Mouse (Mus musculus): ENCODE measurements around the gene Tox3. TPM values are rescaled to one million over a fixed set of nuclear protein-coding genes. Genes with fewer than 3 reads are reported as not detected.

Tox3 gene
- polyA plus RNA-seq, 1 experiment from 2014 or later: 10.0 TPM

DNA sequence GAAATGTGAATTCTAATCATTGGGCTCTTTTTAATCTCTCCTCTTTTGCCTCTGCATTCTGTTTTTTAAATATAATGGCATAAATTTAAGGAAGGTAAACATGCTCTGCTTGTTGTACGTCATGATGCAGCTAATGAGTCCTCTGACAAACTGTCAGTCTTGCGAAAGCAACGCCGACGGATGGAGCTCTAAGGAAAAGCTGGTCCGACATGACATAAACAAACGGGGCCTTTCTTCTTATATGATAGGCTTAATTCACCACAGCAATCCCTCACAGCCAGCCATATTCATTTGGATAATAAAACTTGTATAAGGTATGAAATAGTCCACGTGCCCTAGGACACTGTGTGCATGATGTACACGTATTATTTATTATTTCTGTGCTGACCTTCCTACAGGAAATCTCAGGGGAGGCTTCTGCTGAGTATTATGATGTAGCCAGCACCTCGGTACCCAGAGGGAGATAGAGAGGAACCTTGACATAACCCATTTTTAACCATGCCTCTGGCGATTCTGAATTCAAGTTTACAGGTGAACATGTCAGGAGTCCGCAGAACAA, 80.4 kb downstream of the Tox3 start:
- ATAC-seq (ENCODE audit: extremely low read depth, insufficient number of reproducible peaks, low FRiP score, low TSS enrichment): no peak

DNA sequence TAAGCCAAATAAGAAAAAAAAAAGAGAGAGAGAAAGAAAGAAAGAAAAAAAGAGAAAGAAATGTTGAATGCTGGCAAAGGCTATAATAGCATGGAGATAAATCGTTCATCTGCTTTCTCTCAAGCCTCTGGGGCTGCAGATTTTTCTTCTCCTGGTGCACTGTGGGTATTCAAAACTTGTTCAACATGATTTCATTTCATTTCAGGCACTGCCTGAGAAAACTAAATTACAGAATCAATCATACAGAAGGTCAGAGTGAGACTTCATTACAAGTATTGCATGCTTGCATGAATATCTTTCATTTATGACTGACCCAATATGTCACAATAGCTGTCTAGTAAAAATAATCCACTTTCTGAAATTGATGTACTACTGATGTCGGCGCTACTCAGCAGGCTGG, 81.2 kb downstream of the Tox3 start:
- Histone ChIP-seq H3K4me3 (no peak overlapping the region), H3K9ac (no peak overlapping the region), H3K27ac (replicated peaks) (no peak overlapping the region), H3K36me3 (peaks cover 10% of the 10 kb centered on the region), H3K9me3 (no peaks in the 10 kb centered on the region), H3K4me2 (no peak overlapping the region), H3K4me1 (no peaks in the 10 kb centered on the region), H3K27me3 (replicated peaks) (no peaks in the 10 kb centered on the region)
- ATAC-seq (ENCODE audit: extremely low read depth, insufficient number of reproducible peaks, low FRiP score, low TSS enrichment): no peak
- WGBS: 73% methylated on average over 3 of the region's 3 CpGs

More for the DNA sequence above, 80.4 kb downstream of the Tox3 start:
- Histone ChIP-seq H3K4me1 (no peaks in the 10 kb centered on the region), H3K27ac (replicated peaks) (no peak overlapping the region), H3K36me3 (peaks cover 10% of the 10 kb centered on the region), H3K4me2 (no peak overlapping the region), H3K9ac (no peak overlapping the region), H3K27me3 (replicated peaks) (no peaks in the 10 kb centered on the region), H3K9me3 (no peaks in the 10 kb centered on the region), H3K4me3 (no peak overlapping the region)
- WGBS: 69% methylated on average over 12 of the region's 12 CpGs

DNA sequence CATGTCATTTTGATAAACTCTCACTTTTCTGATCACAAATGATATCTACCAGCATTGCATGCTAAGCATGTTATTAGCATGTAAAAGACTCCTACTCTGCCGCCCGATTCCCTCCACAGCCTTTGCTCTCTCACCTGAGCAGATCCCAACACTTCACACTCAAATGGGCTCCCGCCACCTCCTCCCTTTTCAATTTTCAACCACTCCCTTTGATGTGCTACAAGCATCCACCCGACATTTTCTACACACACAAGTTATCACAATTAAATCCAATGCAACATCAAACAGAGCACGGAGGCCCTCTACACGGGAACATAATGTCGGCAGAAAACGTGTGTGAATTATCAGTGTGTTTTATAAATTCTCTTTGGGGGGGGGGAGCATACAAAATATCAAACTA, 81.9 kb downstream of the Tox3 start:
- no peak overlapping the region for H3K4me2 ChIP-seq
- H3K9me3 ChIP-seq: no peaks in the 10 kb centered on the region
- H3K27ac ChIP-seq (replicated peaks): no peak overlapping the region
- no peak overlapping the region for H3K9ac ChIP-seq
- 77% methylated on average over 8 of the region's 8 CpGs for whole genome bisulfite sequencing
- H3K4me1 ChIP-seq: no peaks in the 10 kb centered on the region
- H3K27me3 ChIP-seq (replicated peaks): no peaks in the 10 kb centered on the region
- peaks cover 7% of the 10 kb centered on the region for H3K36me3 ChIP-seq
- no peak for ATAC-seq (ENCODE audit: extremely low read depth, insufficient number of reproducible peaks, low FRiP score, low TSS enrichment)
- no peak overlapping the region for H3K4me3 ChIP-seq

DNA sequence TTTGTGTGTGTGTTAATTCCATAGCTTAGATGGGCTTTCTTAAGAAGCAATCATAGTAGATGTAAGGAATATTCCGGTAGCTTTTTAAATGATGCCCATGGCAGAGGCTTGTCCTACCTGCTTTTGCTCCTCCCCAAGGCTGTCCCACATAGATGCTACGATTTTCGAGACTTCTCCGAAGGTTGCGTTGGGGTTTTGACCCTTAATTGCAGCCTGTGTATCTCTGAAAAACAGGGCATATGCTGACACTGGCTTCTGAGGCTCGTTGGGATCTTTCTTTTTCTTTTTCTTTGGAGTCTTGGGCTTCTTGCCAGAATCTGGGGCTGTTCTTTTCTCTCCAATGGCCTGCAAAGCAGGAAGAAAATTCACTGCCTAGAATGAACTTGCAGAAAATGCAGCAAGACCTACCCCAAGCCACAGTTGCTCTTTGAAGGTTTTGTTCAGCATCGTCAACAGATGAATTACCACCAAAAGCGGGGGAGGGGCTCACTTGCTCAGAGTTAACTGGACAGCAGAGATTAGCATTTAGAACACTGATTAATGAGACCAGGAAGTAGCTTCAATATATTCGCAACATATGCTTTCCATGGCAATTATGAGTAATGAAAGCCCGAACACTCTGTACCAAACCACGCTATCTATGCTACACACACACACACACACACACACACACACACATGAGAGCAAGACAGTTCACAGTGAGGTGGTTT, 93.8 kb downstream of the Tox3 start:
- Histone ChIP-seq H3K4me2 (no peak overlapping the region), H3K27ac (replicated peaks) (no peak overlapping the region), H3K36me3 (peaks cover 62% of the 10 kb centered on the region), H3K9me3 (no peaks in the 10 kb centered on the region), H3K9ac (no peak overlapping the region), H3K27me3 (replicated peaks) (no peaks in the 10 kb centered on the region), H3K4me1 (no peaks in the 10 kb centered on the region; the same call in 1 of the 2 replicates), H3K4me3 (no peak overlapping the region)
- ATAC-seq (ENCODE audit: extremely low read depth, insufficient number of reproducible peaks, low FRiP score, low TSS enrichment): no peak
- WGBS: 74% methylated on average over 11 of the region's 11 CpGs

DNA sequence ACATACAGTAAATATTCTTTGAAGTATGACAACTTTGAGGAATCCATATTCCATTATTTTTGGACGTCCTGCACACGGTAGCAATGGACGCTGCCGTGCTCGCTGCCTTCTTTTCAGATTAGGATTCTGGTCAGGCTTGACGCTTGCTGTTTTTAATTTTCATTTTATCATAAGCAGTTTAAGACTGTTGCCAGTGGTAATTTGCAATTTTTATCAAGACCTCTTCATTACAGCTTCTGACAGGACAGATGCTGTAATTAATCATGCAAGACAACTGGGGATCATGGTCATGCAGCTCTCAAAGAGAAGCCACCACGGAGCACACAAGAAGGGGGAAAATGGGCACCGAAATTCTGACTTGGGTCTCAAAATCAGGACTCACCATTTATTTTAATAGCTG, 101.8 kb downstream of the Tox3 start:
- Histone ChIP-seq H3K9me3 (no peaks in the 10 kb centered on the region), H3K4me2 (no peak overlapping the region), H3K27ac (replicated peaks) (no peak overlapping the region), H3K27me3 (replicated peaks) (no peaks in the 10 kb centered on the region), H3K9ac (no peak overlapping the region), H3K4me1 (0 out of 2 replicates have a peak, but pooled peaks cover 3% of the 10 kb centered on the region), H3K4me3 (no peak overlapping the region), H3K36me3 (peaks cover 44% of the 10 kb centered on the region)
- WGBS: 87% methylated on average over 8 of the region's 8 CpGs
- no peak for ATAC-seq (ENCODE audit: extremely low read depth, insufficient number of reproducible peaks, low FRiP score, low TSS enrichment)

DNA sequence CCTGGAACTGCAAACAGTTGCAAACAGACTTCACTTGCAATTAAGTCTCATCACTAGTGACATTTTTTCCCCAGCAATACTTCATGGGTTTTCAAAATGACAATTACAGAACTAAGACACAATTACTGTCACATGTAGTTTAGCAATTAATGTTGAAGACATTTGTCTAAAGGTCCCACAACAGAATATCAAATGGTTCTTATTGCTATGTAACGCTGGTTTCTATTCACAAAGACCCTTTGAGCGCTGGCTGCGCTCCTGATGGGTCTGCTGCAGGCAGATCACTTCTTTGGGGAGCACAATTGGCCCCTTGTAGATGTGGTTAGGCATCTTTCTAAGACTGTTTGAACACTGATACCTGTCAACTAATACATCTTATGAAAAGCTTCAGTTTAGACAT, 102.3 kb downstream of the Tox3 start:
- Histone ChIP-seq H3K4me3 (no peak overlapping the region), H3K27ac (replicated peaks) (no peak overlapping the region), H3K4me1 (0 out of 2 replicates have a peak, but pooled peaks cover 3% of the 10 kb centered on the region), H3K9me3 (no peaks in the 10 kb centered on the region), H3K9ac (no peak overlapping the region), H3K36me3 (peaks cover 39% of the 10 kb centered on the region), H3K27me3 (replicated peaks) (no peaks in the 10 kb centered on the region), H3K4me2 (no peak overlapping the region)
- WGBS: 92% methylated on average over 3 of the region's 3 CpGs
- ATAC-seq (ENCODE audit: extremely low read depth, insufficient number of reproducible peaks, low FRiP score, low TSS enrichment): no peak

DNA sequence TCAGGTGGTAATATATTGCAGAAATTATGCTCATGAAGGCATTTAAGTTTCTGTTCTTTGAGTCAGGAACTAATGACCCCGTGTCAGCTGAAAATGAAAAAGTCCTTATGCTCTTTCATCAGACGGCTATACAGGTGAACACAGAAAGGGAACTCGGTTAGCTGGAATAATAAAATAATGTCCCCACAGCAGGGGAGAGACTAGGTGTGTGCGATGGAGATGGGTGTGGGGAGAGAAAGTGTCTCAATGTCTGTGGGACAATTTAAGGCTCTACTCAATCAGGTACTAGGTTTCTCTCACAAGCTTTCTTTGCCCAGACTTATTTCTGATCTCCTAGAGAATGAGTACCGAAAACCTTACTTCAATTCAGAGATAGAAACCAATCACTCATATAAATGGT, 103.0 kb downstream of the Tox3 start:
- Histone ChIP-seq H3K27me3 (replicated peaks) (no peaks in the 10 kb centered on the region), H3K9me3 (no peaks in the 10 kb centered on the region), H3K4me3 (no peak overlapping the region), H3K36me3 (peaks cover 34% of the 10 kb centered on the region), H3K27ac (replicated peaks) (no peak overlapping the region), H3K4me1 (0 out of 2 replicates have a peak, but pooled peaks cover 3% of the 10 kb centered on the region), H3K4me2 (no peak overlapping the region), H3K9ac (no peak overlapping the region)
- WGBS: 83% methylated on average over 5 of the region's 5 CpGs
- no peak for ATAC-seq (ENCODE audit: extremely low read depth, insufficient number of reproducible peaks, low FRiP score, low TSS enrichment)

DNA sequence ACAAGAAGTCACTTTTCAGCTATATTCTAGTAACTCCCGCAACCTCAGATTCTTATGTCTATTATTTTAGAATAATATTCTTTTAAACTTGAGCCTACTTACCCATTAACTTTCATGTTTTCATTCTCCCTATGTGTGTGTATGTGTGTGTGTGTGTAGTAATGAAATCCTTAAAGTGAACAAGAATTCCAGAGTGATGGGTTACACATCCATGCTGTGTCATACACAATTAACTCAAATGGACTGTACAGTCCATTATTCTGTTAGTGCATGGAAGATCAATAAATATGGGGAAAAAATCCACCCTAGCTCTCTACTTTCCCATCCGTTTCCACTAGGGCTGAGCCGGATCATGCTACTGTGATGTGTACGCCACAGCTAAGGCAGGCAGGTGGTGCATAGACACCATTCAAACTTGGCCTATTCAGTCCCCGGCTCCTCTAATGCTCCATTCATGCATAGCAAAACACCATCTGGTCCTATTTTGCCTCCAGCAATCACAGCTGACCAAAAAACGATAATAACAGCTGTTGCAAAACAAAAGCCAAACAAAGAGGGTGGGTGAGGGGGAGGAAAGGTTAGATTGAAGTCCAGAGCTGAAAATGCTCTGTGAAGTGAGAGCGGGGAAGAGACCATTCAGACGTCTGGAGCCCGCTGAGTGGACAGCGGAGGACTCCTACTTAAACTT, 103.5 kb downstream of the Tox3 start:
- Histone ChIP-seq H3K9me3 (no peaks in the 10 kb centered on the region), H3K4me1 (0 out of 2 replicates have a peak, but pooled peaks cover 3% of the 10 kb centered on the region), H3K36me3 (peaks cover 33% of the 10 kb centered on the region), H3K27ac (replicated peaks) (no peak overlapping the region), H3K4me2 (no peak overlapping the region), H3K27me3 (replicated peaks) (no peaks in the 10 kb centered on the region), H3K4me3 (no peak overlapping the region), H3K9ac (no peak overlapping the region)
- 75% methylated on average over 10 of the region's 10 CpGs for WGBS
- no peak for ATAC-seq (ENCODE audit: extremely low read depth, insufficient number of reproducible peaks, low FRiP score, low TSS enrichment)

DNA sequence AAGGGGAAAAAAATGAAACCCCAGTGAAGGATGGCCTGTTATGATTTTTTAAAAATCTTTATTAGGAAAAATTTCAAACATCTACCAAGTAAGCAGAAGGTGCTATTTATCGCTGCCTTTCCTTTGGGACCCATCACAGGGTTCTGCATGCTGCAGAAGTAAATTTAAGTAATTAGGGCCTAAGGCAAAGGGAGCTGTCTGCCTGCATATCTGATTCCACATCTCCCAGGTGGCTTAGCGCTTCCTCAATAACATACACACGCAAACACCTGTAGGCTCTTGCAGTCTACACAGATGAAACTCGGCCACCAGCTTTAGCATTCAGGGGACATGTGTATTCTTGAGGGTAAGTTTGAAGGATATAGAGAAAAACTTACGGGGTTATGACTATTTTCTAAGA, 104.2 kb downstream of the Tox3 start:
- H3K9me3 ChIP-seq: no peaks in the 10 kb centered on the region
- 86% methylated on average over 5 of the region's 5 CpGs for WGBS
- no peak overlapping the region for H3K4me2 ChIP-seq
- H3K27me3 ChIP-seq (replicated peaks): no peaks in the 10 kb centered on the region
- H3K36me3 ChIP-seq: peaks cover 28% of the 10 kb centered on the region
- H3K4me3 ChIP-seq: no peak overlapping the region
- 0 out of 2 replicates have a peak, but pooled peaks cover 3% of the 10 kb centered on the region for H3K4me1 ChIP-seq
- H3K9ac ChIP-seq: no peak overlapping the region
- H3K27ac ChIP-seq (replicated peaks): no peak overlapping the region
- no peak for ATAC-seq (ENCODE audit: extremely low read depth, insufficient number of reproducible peaks, low FRiP score, low TSS enrichment)

DNA sequence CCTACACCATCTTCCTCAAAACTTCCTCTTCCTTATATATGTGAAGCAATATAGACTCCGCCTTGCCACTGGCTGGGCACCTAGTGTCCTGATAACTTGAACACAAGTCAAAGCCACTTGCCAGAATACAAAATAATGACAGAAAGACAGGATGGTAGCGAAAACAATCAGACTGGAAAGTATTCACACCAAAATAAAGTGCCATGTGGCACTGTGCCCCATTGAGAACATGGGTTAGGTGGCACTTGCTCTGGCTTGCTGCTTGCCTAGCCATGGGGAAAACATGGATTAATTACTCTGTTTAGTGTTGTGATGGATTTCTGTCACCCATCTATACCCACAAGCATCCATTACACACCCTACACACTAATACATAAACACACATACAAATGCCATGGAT, 105.8 kb downstream of the Tox3 start:
- 83% methylated on average over 2 of the region's 2 CpGs for WGBS
- peaks cover 15% of the 10 kb centered on the region for H3K36me3 ChIP-seq
- no peak for ATAC-seq (ENCODE audit: extremely low read depth, insufficient number of reproducible peaks, low FRiP score, low TSS enrichment)

DNA sequence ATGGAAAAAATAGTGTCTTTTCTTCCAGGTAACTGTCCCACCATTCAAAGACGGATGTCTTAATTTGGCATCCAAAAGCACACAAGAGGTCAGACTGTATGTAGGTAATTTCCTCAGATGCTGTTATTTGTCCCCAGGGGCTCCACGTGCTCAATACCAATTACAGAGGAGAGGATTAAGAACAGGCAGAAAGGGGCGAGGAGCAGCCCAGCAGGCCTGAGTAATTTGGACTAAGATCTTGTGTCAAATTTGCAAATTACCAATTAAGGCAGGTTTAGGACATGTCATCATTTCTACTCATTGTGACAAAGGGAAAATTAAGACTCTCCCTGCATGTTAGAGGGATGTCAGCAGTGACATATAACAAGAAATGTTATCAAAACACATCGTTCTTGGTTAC, 106.7 kb downstream of the Tox3 start:
- no peaks in the 10 kb centered on the region for H3K9me3 ChIP-seq
- no peak overlapping the region for H3K9ac ChIP-seq
- H3K27me3 ChIP-seq (replicated peaks): no peaks in the 10 kb centered on the region
- H3K27ac ChIP-seq (replicated peaks): no peak overlapping the region
- H3K4me1 ChIP-seq: 0 out of 2 replicates have a peak, but pooled peaks cover 3% of the 10 kb centered on the region
- 76% methylated on average over 4 of the region's 4 CpGs for WGBS
- no peak overlapping the region for H3K4me3 ChIP-seq
- peaks cover 14% of the 10 kb centered on the region for H3K36me3 ChIP-seq
- no peak overlapping the region for H3K4me2 ChIP-seq
- ATAC-seq (ENCODE audit: extremely low read depth, insufficient number of reproducible peaks, low FRiP score, low TSS enrichment): no peak

More for the DNA sequence above, 105.8 kb downstream of the Tox3 start:
- no peak overlapping the region for H3K4me2 ChIP-seq
- H3K9ac ChIP-seq: no peak overlapping the region
- 0 out of 2 replicates have a peak, but pooled peaks cover 3% of the 10 kb centered on the region for H3K4me1 ChIP-seq
- H3K27me3 ChIP-seq (replicated peaks): no peaks in the 10 kb centered on the region
- no peak overlapping the region for H3K4me3 ChIP-seq
- H3K9me3 ChIP-seq: no peaks in the 10 kb centered on the region
- H3K27ac ChIP-seq (replicated peaks): no peak overlapping the region
